Mouse (Mus musculus) stomach, embryonic 16.5 days (tissue): Measurements from ENCODE around the gene Slc44a3. TPM values are rescaled to one million over a fixed set of nuclear protein-coding genes. Genes with fewer than 3 reads are reported as not detected.

ENCODE experiments used
- ATAC-seq: fragments of 200-750 bp; cut with Nextera tagmentation; 2 replicates; pipeline ENCODE4 v1.8.0; 2017; ENCODE audit warnings: moderate number of reproducible peaks, moderate TSS enrichment; ENCODE audit not compliant: insufficient read depth, low FRiP score
- H3K27ac ChIP-seq: fragments of 300-500 bp; sonication (generic); 2 replicates; pipeline ENCODE4 v1.5.1; 2014; ENCODE audit warnings: low read length
- H3K27me3 ChIP-seq: fragments of 300-500 bp; sonication (generic); 2 replicates; pipeline ENCODE4 v1.6.1; 2014; ENCODE audit warnings: low read length, control low read depth, mixed read lengths; ENCODE audit not compliant: control insufficient read depth, insufficient read depth
- H3K36me3 ChIP-seq: fragments of 300-500 bp; sonication (generic); 2 replicates; pipeline ENCODE4 v1.6.1; 2014; ENCODE audit warnings: low read length; ENCODE audit not compliant: control insufficient read depth, insufficient read depth
- H3K4me1 ChIP-seq: fragments of 300-500 bp; sonication (generic); 2 replicates; pipeline ENCODE4 v1.6.1; 2014; ENCODE audit warnings: low read length, control low read depth, mixed read lengths; ENCODE audit not compliant: control insufficient read depth, insufficient read depth
- H3K4me2 ChIP-seq: fragments of 300-500 bp; sonication (generic); 2 replicates; pipeline ENCODE4 v1.6.1; 2014; ENCODE audit warnings: low read depth, low read length, mixed read lengths
- H3K4me3 ChIP-seq: fragments of 300-500 bp; sonication (generic); replicated peaks from 2 replicates; pipeline ENCODE4 v1.5.1; 2014; ENCODE audit warnings: mild to moderate bottlenecking, low read length
- H3K9ac ChIP-seq: fragments of 300-500 bp; sonication (generic); 2 replicates; pipeline ENCODE4 v1.6.1; 2014; ENCODE audit warnings: low read length
- H3K9me3 ChIP-seq: fragments of 300-500 bp; sonication (generic); replicated peaks from 2 replicates; pipeline ENCODE4 v1.6.1; 2016; ENCODE audit warnings: low read length, control low read depth; ENCODE audit not compliant: control insufficient read depth
- WGBS: fragments of 180-500 bp; shearing (Covaris S2); extraction: QIAGEN DNeasy Blood & Tissue Kit; methylation state at CpG from one replicate; pipeline ENCODE4 v1.1.7; 2014; 5-methylcytosine and 5-hydroxymethylcytosine counted together
- polyA plus RNA-seq: library from polyadenylated mRNA; unstranded; fragments of >200 nt; fragmentation: Nextera tagmentation; extraction: Ambion mirVana; gene quantifications from 2 replicates; pipeline ENCODE4 v1.2.1, GENCODE M21; 2015

Slc44a3 gene
- polyA plus RNA-seq, 1 experiment from 2014 or later: 41.5 TPM

DNA sequence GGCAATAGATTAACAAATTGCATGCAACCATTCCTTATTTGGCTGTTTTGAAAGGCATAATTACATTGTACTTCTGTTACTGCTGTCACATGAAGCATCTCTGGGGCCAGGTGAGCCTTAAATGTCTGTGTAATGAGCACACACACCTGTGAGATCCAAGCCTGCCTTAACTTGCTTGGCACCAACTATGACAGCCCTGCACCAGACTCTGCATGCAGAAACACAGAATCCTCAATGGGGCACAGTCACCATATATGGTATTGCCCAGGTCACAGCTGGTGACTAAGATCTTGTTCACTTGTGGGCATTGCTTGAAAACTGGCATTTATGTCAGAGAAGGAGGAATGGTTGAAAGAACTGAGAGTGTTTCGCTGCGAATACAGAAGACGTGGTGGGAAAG, 69.4 kb downstream of the Slc44a3 start:
- no peak overlapping the region for H3K9ac ChIP-seq
- peak overlapping the region; percentile 30; the same call in 1 of the 2 replicates for H3K27ac ChIP-seq
- H3K4me1 ChIP-seq: peaks cover 9% of the 10 kb centered on the region; the same call in 1 of the 2 replicates
- H3K36me3 ChIP-seq: no peaks in the 10 kb centered on the region; the same call in 1 of the 2 replicates
- H3K4me3 ChIP-seq: no peak overlapping the region
- 79% methylated on average over 3 of the region's 3 CpGs for WGBS
- no peaks in the 10 kb centered on the region for H3K27me3 ChIP-seq
- no peaks in the 10 kb centered on the region for H3K9me3 ChIP-seq
- no peak overlapping the region for H3K4me2 ChIP-seq
- no peak for ATAC-seq

DNA sequence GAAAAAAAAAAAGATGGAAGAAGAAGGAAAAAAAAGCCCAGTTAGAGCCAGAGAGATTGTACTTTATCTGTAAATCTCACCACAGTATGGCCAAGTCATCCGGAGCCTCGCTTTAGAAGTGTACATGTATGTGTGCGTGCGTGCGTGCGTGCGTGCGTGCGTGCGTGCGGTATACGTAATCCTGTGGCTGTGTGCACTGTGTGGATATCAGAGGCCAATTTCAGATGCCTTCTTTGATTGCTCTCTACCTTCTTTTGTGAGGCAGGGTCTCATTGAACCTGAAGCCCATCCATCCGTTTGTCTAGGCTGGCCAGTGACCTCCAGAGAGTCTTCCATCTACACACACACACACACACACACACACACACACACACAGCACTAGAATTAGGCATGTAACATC, 70.7 kb downstream of the Slc44a3 start:
- Histone ChIP-seq H3K9me3 (no peaks in the 10 kb centered on the region), H3K27me3 (no peaks in the 10 kb centered on the region), H3K27ac (no peak overlapping the region), H3K4me2 (no peak overlapping the region), H3K4me3 (no peak overlapping the region), H3K9ac (no peak overlapping the region), H3K4me1 (peaks cover 9% of the 10 kb centered on the region; the same call in 1 of the 2 replicates), H3K36me3 (peaks cover 4% of the 10 kb centered on the region; the same call in 1 of the 2 replicates)
- no peak for ATAC-seq
- 93% methylated on average over 13 of the region's 13 CpGs for WGBS

DNA sequence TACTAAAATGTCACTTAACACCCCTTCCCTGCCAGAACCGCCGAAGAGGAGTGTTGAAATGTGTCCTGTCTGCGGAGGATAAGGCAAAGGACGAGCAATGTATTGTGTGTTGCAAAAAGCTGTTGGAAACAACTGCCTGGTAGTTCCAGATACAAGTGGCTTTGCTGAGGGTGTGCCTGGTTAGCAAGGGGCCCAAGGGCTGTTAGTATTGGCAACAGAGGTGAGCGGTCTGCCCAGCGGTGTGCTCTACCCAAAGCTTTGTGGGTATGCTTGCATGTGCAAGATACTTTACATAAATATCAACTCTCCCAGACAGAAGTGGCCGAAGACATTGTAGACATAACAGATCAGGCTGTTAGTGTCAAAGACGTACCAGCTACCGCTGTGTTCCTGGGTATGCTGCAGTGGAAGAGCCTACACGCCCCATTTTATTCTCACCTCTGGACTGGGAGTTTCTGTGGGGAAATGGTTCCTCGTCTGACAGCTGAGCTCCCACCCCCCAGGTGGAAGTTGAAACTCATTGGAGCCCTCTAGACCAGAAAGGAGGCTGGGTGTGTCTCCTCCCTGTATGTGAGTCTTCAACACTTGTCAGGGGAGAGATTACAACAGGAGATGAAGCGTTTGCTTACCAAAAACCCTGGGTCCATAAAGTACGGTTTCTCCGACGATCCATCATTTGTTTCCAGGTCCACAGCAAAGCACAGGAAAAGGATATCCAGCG, 71.6 kb downstream of the Slc44a3 start:
- WGBS: 69% methylated on average over 16 of the region's 16 CpGs
- Histone ChIP-seq H3K9ac (no peak overlapping the region), H3K4me3 (no peak overlapping the region), H3K9me3 (no peaks in the 10 kb centered on the region), H3K27me3 (no peaks in the 10 kb centered on the region), H3K27ac (0 out of 2 replicates have a peak overlapping the region, but pooled peaks have one; percentile 21), H3K4me1 (peaks cover 9% of the 10 kb centered on the region; the same call in 1 of the 2 replicates), H3K4me2 (no peak overlapping the region), H3K36me3 (peaks cover 10% of the 10 kb centered on the region)
- ATAC-seq: no peak; the same call in 1 of the 2 replicates

DNA sequence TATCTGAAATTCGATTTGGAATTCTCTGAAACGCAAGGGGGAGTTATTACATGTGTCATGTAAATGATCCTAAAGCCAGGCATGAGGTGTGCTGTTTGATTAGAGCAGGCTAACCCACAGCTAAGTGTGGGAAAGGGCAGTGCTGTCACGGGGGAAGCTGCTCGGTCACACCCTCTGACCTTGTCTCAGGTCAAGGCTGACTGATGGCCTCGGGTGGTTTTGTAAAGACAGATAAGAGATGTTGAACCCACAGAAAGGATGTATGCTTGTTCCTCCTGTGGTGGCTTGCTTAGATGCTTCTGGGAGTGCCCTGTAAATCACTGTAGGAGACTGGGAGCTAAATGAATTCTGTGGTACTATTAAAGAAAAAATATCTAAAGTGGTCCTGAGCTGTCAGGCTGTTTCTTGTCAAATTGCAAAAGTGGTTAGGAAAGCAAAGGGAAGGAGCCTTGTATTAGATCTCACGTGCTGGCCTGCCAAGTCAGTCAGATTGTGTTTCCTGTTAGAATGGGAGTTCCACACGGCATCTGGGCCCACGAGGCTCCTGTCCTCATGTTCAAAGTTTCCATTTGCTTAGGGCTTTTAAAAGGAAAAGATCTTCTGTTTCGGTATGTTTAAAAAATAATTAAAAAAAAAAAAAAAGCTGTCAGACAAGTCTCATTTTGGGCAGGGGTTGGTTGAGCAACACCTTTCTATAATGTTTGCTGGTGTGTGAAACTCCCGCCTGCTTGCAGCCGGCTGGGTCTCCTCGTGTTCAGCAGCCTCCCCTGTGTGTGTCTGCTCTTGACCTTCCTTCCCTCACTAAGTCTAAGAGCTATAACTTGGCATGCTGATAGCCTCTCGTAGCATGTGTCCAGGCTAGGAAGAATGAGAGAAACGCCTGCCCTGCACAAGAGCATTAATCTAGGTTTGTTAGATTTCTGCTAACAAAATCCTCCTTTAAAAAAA, 73.4 kb downstream of the Slc44a3 start:
- ATAC-seq: no peak
- Histone ChIP-seq H3K27ac (peak overlapping the region; percentile 39), H3K9me3 (no peaks in the 10 kb centered on the region), H3K4me3 (no peak overlapping the region), H3K9ac (no peak overlapping the region), H3K4me2 (no peak overlapping the region), H3K4me1 (peaks cover 9% of the 10 kb centered on the region; the same call in 1 of the 2 replicates), H3K27me3 (no peaks in the 10 kb centered on the region), H3K36me3 (peaks cover 23% of the 10 kb centered on the region)
- WGBS: 49% methylated on average over 14 of the region's 14 CpGs

DNA sequence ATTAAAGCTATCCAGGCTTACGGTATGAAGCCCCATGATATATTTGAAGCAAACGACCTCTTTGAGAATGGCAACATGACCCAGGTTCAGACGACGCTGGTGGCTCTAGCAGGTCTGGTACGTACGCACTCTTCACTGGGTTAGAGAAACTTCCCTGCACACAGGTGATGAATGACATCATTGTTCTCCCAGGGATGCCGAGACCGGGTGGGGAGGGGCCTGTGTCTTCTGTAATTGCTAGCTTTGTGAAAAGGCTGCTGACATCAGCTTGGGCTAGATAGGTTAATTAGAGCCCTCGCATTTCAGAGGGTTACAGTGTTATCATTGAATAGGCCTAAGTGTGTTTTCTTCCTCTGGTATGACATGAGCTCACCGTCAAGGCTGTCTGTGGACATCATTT, 80.8 kb downstream of the Slc44a3 start:
- no peaks in the 10 kb centered on the region for H3K27me3 ChIP-seq
- H3K36me3 ChIP-seq: peaks cover 36% of the 10 kb centered on the region
- WGBS: 69% methylated on average over 10 of the region's 10 CpGs
- no peak overlapping the region for H3K27ac ChIP-seq
- H3K9me3 ChIP-seq: no peaks in the 10 kb centered on the region
- H3K4me3 ChIP-seq: no peak overlapping the region
- peaks cover 9% of the 10 kb centered on the region; the same call in 1 of the 2 replicates for H3K4me1 ChIP-seq
- no peak overlapping the region for H3K4me2 ChIP-seq
- ATAC-seq: no peak
- no peak overlapping the region for H3K9ac ChIP-seq

DNA sequence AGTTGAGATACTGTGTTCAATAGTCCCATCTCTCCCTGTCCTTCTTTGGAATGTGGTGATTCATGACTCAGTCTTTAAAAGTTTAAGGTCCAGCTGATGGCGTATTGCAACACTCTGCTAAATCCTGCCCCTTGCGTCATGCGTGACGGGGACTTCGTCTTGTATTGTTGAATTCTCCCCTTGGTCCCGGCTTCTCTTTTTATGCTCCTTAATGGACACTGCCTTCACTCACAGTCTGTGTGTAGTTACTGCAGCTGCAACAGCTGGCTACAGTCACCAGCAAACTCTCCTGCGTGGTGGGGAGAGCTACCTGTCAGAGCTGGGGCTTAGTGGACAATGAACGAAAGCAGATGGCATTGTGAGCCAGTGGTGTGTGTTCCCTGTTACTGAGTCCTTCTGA, 82.7 kb downstream of the Slc44a3 start:
- peaks cover 9% of the 10 kb centered on the region; the same call in 1 of the 2 replicates for H3K4me1 ChIP-seq
- no peak overlapping the region for H3K9ac ChIP-seq
- H3K27me3 ChIP-seq: no peaks in the 10 kb centered on the region
- no peak overlapping the region for H3K4me2 ChIP-seq
- 58% methylated on average over 8 of the region's 8 CpGs for WGBS
- ATAC-seq: no peak
- no peak overlapping the region for H3K4me3 ChIP-seq
- no peaks in the 10 kb centered on the region for H3K9me3 ChIP-seq
- peaks cover 25% of the 10 kb centered on the region for H3K36me3 ChIP-seq
- no peak overlapping the region for H3K27ac ChIP-seq

DNA sequence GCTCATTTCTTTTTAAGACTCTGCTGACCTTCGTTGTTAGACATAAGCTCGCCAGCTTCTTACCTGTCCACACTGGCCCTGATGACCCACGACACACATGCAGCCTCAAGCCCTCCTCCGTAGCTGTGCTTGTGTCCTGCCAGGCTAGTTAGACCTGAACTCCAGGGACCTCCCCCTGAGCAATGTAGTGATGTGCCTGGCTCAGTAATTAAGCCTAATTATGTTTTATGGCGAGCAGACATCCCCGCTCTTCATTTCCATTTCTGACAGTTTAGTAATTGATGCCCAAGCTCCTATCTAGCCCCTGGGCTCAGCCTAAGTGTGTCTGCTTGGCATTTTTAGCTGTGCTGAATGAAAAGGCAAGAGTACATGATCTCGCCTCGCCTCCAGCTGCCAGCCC, 83.6 kb downstream of the Slc44a3 start:
- no peak overlapping the region for H3K4me3 ChIP-seq
- peaks cover 9% of the 10 kb centered on the region; the same call in 1 of the 2 replicates for H3K4me1 ChIP-seq
- peak overlapping the region; percentile 65 for H3K27ac ChIP-seq
- no peaks in the 10 kb centered on the region for H3K27me3 ChIP-seq
- ATAC-seq: no peak
- peaks cover 17% of the 10 kb centered on the region for H3K36me3 ChIP-seq
- no peaks in the 10 kb centered on the region for H3K9me3 ChIP-seq
- WGBS: 75% methylated on average over 8 of the region's 8 CpGs
- H3K4me2 ChIP-seq: peak overlapping the region; percentile 1; the same call in 1 of the 2 replicates
- H3K9ac ChIP-seq: no peak overlapping the region

- peak overlapping the region; percentile 65 for H3K27ac ChIP-seq
- no peak for ATAC-seq
- peak overlapping the region; percentile 1; the same call in 1 of the 2 replicates for H3K4me2 ChIP-seq
- no peaks in the 10 kb centered on the region for H3K27me3 ChIP-seq
- no peaks in the 10 kb centered on the region for H3K9me3 ChIP-seq
- peak overlapping the region; percentile 1; the same call in 1 of the 2 replicates for H3K4me3 ChIP-seq
- 0 out of 2 replicates have a peak overlapping the region, but pooled peaks have one; percentile 19 for H3K9ac ChIP-seq
- peaks cover 17% of the 10 kb centered on the region for H3K36me3 ChIP-seq
- peaks cover 9% of the 10 kb centered on the region; the same call in 1 of the 2 replicates for H3K4me1 ChIP-seq
- 43% methylated on average over 11 of the region's 11 CpGs for WGBS
Measured at GRCm38 (mm10) chr3:121448029-121448468, 84.2 kb downstream of the Slc44a3 start.
